Mouse (Mus musculus): ENCODE measurements at regions not wholly inside any gene's neighbourhood (a gene's known extent, or its start where the extent isn't known, plus 50 kb on each side); places are given as distances from the start of the nearest gene placed in this dataset.

DNA sequence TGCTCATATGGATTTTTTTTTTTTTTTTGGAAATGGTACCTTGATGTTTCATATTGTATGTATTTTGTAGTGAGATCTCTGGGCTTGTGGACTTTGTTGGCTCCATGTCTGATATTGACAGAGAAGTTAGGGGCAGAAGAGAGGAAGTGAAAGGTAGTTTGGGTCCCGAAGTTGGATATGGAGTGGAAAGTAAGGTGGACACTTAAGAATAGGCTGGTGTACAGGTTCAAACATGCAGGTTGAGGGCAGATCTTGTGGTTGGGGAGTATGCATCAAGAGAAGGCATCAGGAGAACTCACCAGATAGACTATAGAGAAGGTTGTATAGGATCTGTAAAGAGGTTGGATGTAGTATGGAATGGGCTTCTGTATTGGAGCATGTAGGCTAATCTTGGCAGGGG lies 2337.5 kb downstream of the A830018L16Rik start:
- no peak for TF ChIP-seq CTCF (conservative IDR thresholded peaks at IDR 0.05; ENCODE audit: insufficient read depth, insufficient read length, low read depth, low read length)
- TF ChIP-seq POLR2A (IDR thresholded peaks at IDR 0.05; ENCODE audit: low read depth, low read length): no peak

All from kidney, adult 2 months (tissue).